Mouse (Mus musculus): ENCODE measurements around the gene Lrrc4b. TPM values are rescaled to one million over a fixed set of nuclear protein-coding genes. Genes with fewer than 3 reads are reported as not detected.

Gene Lrrc4b
- not detected for total RNA-seq (2023)

GRCm38 (mm10) chr7:44428968-44429521 lies at the start of gene Lrrc4b:
Gene Lrrc4b (plus strand): TSS chr7:44429018.

DNA sequence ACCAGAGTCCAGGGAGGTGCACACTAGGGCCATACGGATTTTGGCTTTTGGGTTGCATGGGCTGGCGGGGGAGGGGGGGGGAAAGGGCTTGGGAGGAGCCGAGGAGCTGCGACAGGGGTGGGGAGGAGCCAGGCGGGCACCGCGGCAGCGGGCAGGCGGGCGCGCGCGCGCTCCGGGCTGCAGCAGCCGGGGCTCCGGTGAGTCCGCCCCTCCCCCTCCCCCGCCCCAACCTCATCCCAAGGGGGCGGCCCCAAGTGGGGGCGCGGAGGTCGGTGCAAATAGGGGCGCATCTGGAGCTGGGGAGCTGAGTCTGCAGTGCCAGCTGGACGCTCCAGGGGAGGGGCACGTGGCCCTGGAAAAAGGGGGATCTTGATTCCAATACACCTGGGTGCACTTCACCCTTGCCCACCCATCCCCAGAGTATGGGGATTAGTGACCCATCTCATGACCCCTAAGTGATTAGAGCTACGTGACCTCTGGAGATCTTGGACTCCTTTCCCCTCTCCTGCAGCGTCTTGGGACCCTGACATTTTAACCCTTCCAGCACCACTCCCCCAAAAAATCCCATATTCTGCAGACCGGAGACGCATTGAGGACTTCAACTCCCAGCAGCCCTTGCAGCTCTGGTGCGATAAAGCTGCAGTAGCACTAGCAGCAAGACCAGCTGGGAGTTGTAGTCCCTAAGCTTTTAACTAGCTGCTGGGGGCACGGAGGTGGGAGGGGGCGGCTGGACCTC lies 44.7 kb upstream of the Lrrc4b start, which contains the start of gene Syt3:
TSS of gene Syt3 (plus strand) at position 123 of the 736 bp plus-strand sequence.

GRCm38 (mm10) chr7:44385720-44386119 lies 43.1 kb upstream of the Lrrc4b start, which contains the start of gene 1700008O03Rik:
Gene 1700008O03Rik (minus strand): TSS chr7:44385820.

GRCm38 (mm10) chr7:44465111-44465510 lies 36.3 kb downstream of the Lrrc4b start, which contains the start of gene Aspdh:
Gene Aspdh (plus strand): TSS chr7:44465391.

GRCm38 (mm10) chr7:44467811-44468411 lies 39.1 kb downstream of the Lrrc4b start, which contains the start of gene Josd2:
Gene Josd2 (plus strand): TSS chr7:44467980.

GRCm38 (mm10) chr7:44495992-44496770 lies 67.4 kb downstream of the Lrrc4b start, which contains the start of the genes Emc10 and Fam71e1:
Gene Emc10 (minus strand): TSS chr7:44496529.
Gene Fam71e1 (plus strand): TSS chr7:44496581.

Other genes with a start within 250 kb of the Lrrc4b start
- not detected for gene Klk1b24, start 240.8 kb upstream of the Lrrc4b start, total RNA-seq (2023)
- not detected for gene Klk1b3, start 230.8 kb upstream of the Lrrc4b start, total RNA-seq (2023)
- not detected for gene Klk1b4, start 221.6 kb upstream of the Lrrc4b start, total RNA-seq (2023)
- not detected for gene Klk1b5, start 213.1 kb upstream of the Lrrc4b start, total RNA-seq (2023)
- not detected for gene Klk1, start 203.7 kb upstream of the Lrrc4b start, total RNA-seq (2023)
- gene Gm36864, start 192.8 kb upstream of the Lrrc4b start, total RNA-seq (2023): not detected
- under 1 TPM; 0.66 to 0.90 TPM for gene 1700028J19Rik, start 182.3 kb upstream of the Lrrc4b start, total RNA-seq (2023)
- 10 to 100 TPM; 24.0 to 31.4 TPM for gene 2410002F23Rik, start 182.3 kb upstream of the Lrrc4b start, total RNA-seq (2023)
- not detected for gene Acp4, start 171.6 kb upstream of the Lrrc4b start, total RNA-seq (2023)
- not detected for gene Gm15517, start 167.6 kb upstream of the Lrrc4b start, total RNA-seq (2023)
- gene Clec11a, start 122.1 kb upstream of the Lrrc4b start, total RNA-seq (2023): under 1 TPM; 0.61 to 0.93 TPM
- gene Shank1, start 118.8 kb upstream of the Lrrc4b start, total RNA-seq (2023): under 1 TPM; 0.26 to 0.46 TPM
- gene Syt3, start 44.9 kb upstream of the Lrrc4b start, total RNA-seq (2023): under 1 TPM in 1 of 2 experiments, not detected in 1; 0.24 TPM
- gene 1700008O03Rik, start 43.2 kb upstream of the Lrrc4b start, total RNA-seq (2023): not detected
- not detected for gene Aspdh, start 36.4 kb downstream of the Lrrc4b start, total RNA-seq (2023)
- gene Josd2, start 39.0 kb downstream of the Lrrc4b start, total RNA-seq (2023): 10 to 100 TPM; 37.7 to 41.6 TPM
- 10 to 100 TPM; 32.7 to 36.4 TPM for gene Emc10, start 67.5 kb downstream of the Lrrc4b start, total RNA-seq (2023)
- gene Fam71e1, start 67.6 kb downstream of the Lrrc4b start, total RNA-seq (2023): 1 to 10 TPM; 2.4 to 7.1 TPM
- under 1 TPM in 1 of 2 experiments, not detected in 1; 0.13 TPM for gene Mybpc2, start 95.6 kb downstream of the Lrrc4b start, total RNA-seq (2023)
- 1 to 10 TPM; 3.1 to 5.3 TPM for gene Spib, start 103.1 kb downstream of the Lrrc4b start, total RNA-seq (2023)
- 10 to 100 TPM; 57.0 to 70.9 TPM for gene Pold1, start 119.8 kb downstream of the Lrrc4b start, total RNA-seq (2023)
- gene Nr1h2, start 124.9 kb downstream of the Lrrc4b start, total RNA-seq (2023): 100 to 1,000 TPM; 255 to 301 TPM
- gene Napsa, start 143.4 kb downstream of the Lrrc4b start, total RNA-seq (2023): 100 to 1,000 TPM; 142 to 164 TPM
- under 1 TPM; 0.64 to 0.75 TPM for gene Kcnc3, start 161.6 kb downstream of the Lrrc4b start, total RNA-seq (2023)
- gene Myh14, start 241.8 kb downstream of the Lrrc4b start, total RNA-seq (2023): not detected

Measured in neutrophil, adult 83 days (primary cell).